In genomic region chr1:57775496-57775790, GRCm38 (mm10) we compare ENCODE assay signal across 8 mouse cellular contexts. TPM values are rescaled to one million over a fixed set of nuclear protein-coding genes. Genes with fewer than 3 reads are reported as not detected.
DNase-seq lines count a peak whose midpoint lies in the region; ATAC-seq lines count a peak whose summit lies in the region.

No protein-coding gene starts in this region.

- peak; percentile 22 for ATAC-seq in forebrain, embryonic 13.5 days
- ATAC-seq in limb, embryonic 11.5 days (ENCODE audit: insufficient number of reproducible peaks, low FRiP score, low TSS enrichment, low read depth), result no peak
- ATAC-seq in neural tube, embryonic 12.5 days (ENCODE audit: low FRiP score, low read depth), result no peak; the same call in 1 of the 2 replicates

- H3K4me2 ChIP-seq in forebrain, embryonic 13.5 days, result peak overlapping the region; percentile 85
- peak overlapping the region; percentile 82 for H3K4me2 ChIP-seq in limb, embryonic 11.5 days (ENCODE audit: low read depth, severe bottlenecking)
- H3K4me2 ChIP-seq in neural tube, embryonic 12.5 days (replicated peaks), result peak overlapping the region; percentile 71

- H3K9me3 ChIP-seq in forebrain, embryonic 13.5 days (replicated peaks), result no peaks in the 10 kb centered on the region
- H3K9me3 ChIP-seq in limb, embryonic 11.5 days (ENCODE audit: control insufficient read depth, low read length), result no peaks in the 10 kb centered on the region
- no peaks in the 10 kb centered on the region for H3K9me3 ChIP-seq in neural tube, embryonic 12.5 days

- peak overlapping the region; percentile 78 for H3K4me3 ChIP-seq in forebrain, embryonic 13.5 days
- H3K4me3 ChIP-seq in limb, embryonic 11.5 days (ENCODE audit: low read depth, low read length), result peak overlapping the region; percentile 71
- peak overlapping the region; percentile 82 for H3K4me3 ChIP-seq in neural tube, embryonic 12.5 days

- H3K4me1 ChIP-seq in forebrain, embryonic 13.5 days, result peaks cover 14% of the 10 kb centered on the region
- no peaks in the 10 kb centered on the region for H3K4me1 ChIP-seq in limb, embryonic 11.5 days (ENCODE audit: control insufficient read depth, insufficient read depth, low read length)
- H3K4me1 ChIP-seq in neural tube, embryonic 12.5 days, result no peaks in the 10 kb centered on the region

- H3K9ac ChIP-seq in forebrain, embryonic 13.5 days, result peak overlapping the region; percentile 88
- H3K9ac ChIP-seq in limb, embryonic 11.5 days (ENCODE audit: low read length), result peak overlapping the region; percentile 85
- H3K9ac ChIP-seq in neural tube, embryonic 12.5 days, result peak overlapping the region; percentile 92

- peak; percentile 56 for DNase-seq in kidney, adult 18-20 months
- no peak for DNase-seq in kidney, postnatal 10 days
- DNase-seq in R1 (ENCODE audit: low read depth, low spot score), result peak; percentile 61
- DNase-seq in limb, embryonic 11.5 days (ENCODE audit: low spot score), result no peak
- DNase-seq in thymus, adult 18-20 months, result no peak
- no peak for DNase-seq in cerebellum, adult 9-11 months

- under 1% methylated on average over 13 of the region's 14 CpGs for WGBS in forebrain, embryonic 13.5 days
- WGBS in limb, embryonic 11.5 days, result 0% methylated on average over 14 of the region's 14 CpGs
- 1% methylated on average over 14 of the region's 14 CpGs for WGBS in neural tube, embryonic 12.5 days

- peak overlapping the region; percentile 88 for H3K27ac ChIP-seq in forebrain, embryonic 13.5 days
- no peak overlapping the region; the same call in 1 of the 2 replicates for H3K27ac ChIP-seq in limb, embryonic 11.5 days (replicated peaks; ENCODE audit: low read depth, low read length)
- peak overlapping the region; percentile 82 for H3K27ac ChIP-seq in neural tube, embryonic 12.5 days

- H3K36me3 ChIP-seq in forebrain, embryonic 13.5 days (ENCODE audit: poor library complexity, severe bottlenecking), result no peaks in the 10 kb centered on the region
- H3K36me3 ChIP-seq in limb, embryonic 11.5 days (ENCODE audit: control insufficient read depth, insufficient read depth, low read length), result no peaks in the 10 kb centered on the region
- no peaks in the 10 kb centered on the region for H3K36me3 ChIP-seq in neural tube, embryonic 12.5 days

- 0 out of 2 replicates have a peak, but pooled peaks cover 3% of the 10 kb centered on the region for H3K27me3 ChIP-seq in forebrain, embryonic 13.5 days
- no peaks in the 10 kb centered on the region for H3K27me3 ChIP-seq in limb, embryonic 11.5 days (ENCODE audit: control insufficient read depth, insufficient read depth, low read length)
- H3K27me3 ChIP-seq in neural tube, embryonic 12.5 days (replicated peaks), result no peaks in the 10 kb centered on the region

RNA-seq across cellular contexts. Expression of gene Spats2l, which starts 1.5 kb away (rescaled TPM):
- 46.7 and 50.4 TPM in 2 replicates for polyA plus RNA-seq in forebrain, embryonic 13.5 days (2015; fragmentation: Nextera tagmentation; extraction: Ambion mirVana)
- 46.7 and 53.4 TPM in 2 replicates for polyA plus RNA-seq in limb, embryonic 11.5 days (2014; fragmentation: Nextera tagmentation; extraction: Ambion mirVana)
- polyA plus RNA-seq in neural tube, embryonic 12.5 days (2016; fragmentation: Nextera tagmentation; extraction: Ambion mirVana), result 38.1 and 41.2 TPM in 2 replicates

Comparison
In these comparisons a context has a peak if more than half of its experiments do, and no peak if none do; other contexts are left out.
1. DNase-seq: peak in kidney, adult 18-20 months (single experiment) and R1 (single experiment); none in kidney, postnatal 10 days (single experiment), limb, embryonic 11.5 days (single experiment), thymus, adult 18-20 months (0 of 2) and cerebellum, adult 9-11 months (single experiment).
2. Peak in every context shown above with its lines, with median percentiles within 50 percentile points of each other: H3K4me2 ChIP-seq, H3K4me3 ChIP-seq and H3K9ac ChIP-seq.